Mouse (Mus musculus): ENCODE results near the gene Trpm3.

DNA sequence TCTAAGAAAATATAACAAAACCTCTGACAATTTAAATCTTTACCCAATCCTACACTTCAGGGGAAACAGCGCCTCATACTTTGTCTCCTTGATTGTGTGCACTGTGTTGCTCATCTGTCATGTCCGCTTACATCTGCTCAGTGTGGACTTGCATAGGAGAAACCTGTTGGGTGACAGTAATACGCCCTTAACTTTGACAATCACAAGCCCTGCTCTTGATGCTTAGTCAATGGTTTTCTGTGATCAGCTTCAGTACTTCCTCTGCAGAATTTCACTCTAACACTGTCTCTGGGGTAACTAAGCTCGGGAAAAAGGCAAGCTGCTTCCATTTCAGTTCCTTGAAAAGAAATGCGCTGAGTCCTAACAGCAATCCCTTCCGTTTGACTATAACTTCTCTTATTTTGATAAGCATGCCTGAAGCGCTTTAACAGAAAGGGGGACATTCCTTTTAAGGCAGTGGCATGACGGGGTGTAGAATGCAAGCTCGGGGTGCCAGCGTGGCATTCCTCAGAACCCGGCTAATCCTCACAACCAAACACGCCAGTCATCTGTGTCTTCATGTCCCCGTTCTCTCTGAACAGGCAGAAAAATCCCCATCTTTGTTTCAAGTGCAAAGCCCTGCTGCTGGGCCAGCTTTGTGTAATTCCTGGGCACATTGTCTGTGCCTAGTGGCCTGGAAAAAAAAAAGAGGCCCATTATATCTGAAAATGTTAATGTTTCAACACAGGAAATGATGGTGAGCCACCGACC lies 517.8 kb downstream of the Trpm3 start:
- TF ChIP-seq CTCF (IDR thresholded peaks at IDR 0.05; ENCODE audit: low read depth) (no peak), EP300 (IDR thresholded peaks at IDR 0.05; ENCODE audit: low read depth) (no peak)
